Mouse (Mus musculus) kidney, adult 2 months (tissue): Measurements from ENCODE around the gene Wnt8b. TPM values are rescaled to one million over a fixed set of nuclear protein-coding genes. Genes with fewer than 3 reads are reported as not detected.

Experiments
- DNase-seq: peaks from one replicate; pipeline ENCODE4 v3.0.0; 2021
- H3K27ac ChIP-seq: fragments of 200-500 bp; 2 replicates; pipeline ENCODE4 v1.5.1; 2012; ENCODE audit warnings: low read depth, low read length, control low read depth, inconsistent platforms; ENCODE audit not compliant: insufficient read depth
- H3K27me3 ChIP-seq: fragments of 200-500 bp; replicated peaks from 2 replicates; pipeline ENCODE4 v1.6.1; 2012; ENCODE audit warnings: mild to moderate bottlenecking, moderate library complexity, low read length, inconsistent platforms; ENCODE audit not compliant: control insufficient read depth, insufficient read depth
- H3K36me3 ChIP-seq: fragments of 200-500 bp; 2 replicates; pipeline ENCODE4 v1.6.1; 2012; ENCODE audit warnings: mild to moderate bottlenecking, moderate library complexity, low read length, inconsistent platforms; ENCODE audit not compliant: control insufficient read depth, insufficient read depth
- H3K4me1 ChIP-seq: fragments of 200-500 bp; 2 replicates; pipeline ENCODE4 v1.6.1; 2011; ENCODE audit warnings: low read length; ENCODE audit not compliant: control insufficient read depth, insufficient read depth
- H3K4me3 ChIP-seq: fragments of 200-500 bp; 2 replicates; pipeline ENCODE4 v1.5.1; 2011; ENCODE audit warnings: mild to moderate bottlenecking, low read depth, low read length, control low read depth; ENCODE audit not compliant: insufficient read depth
- CTCF ChIP-seq: fragments of 200-500 bp; conservative IDR thresholded peaks from 2 replicates; pipeline ENCODE4 v1.5.1; 2011; ENCODE audit warnings: low read depth, mild to moderate bottlenecking, control low read depth, low read length, moderate library complexity, mixed read lengths; ENCODE audit not compliant: insufficient read depth, insufficient read length
- POLR2A ChIP-seq: fragments of 200-500 bp; IDR thresholded peaks from one replicate; pipeline ENCODE4 v1.6.1; 2011; ENCODE audit warnings: low read depth, low read length, control low read depth
- WGBS: fragments of 180-500 bp; shearing (Covaris S2); methylation state at CpG from one replicate; pipeline ENCODE4 v1.1.7; 2018; 5-methylcytosine and 5-hydroxymethylcytosine counted together
- polyA plus RNA-seq: library from polyadenylated mRNA; depleted of rRNA; stranded (reverse); fragments of >200 nt; gene quantifications from 2 replicates; pipeline ENCODE4 v1.2.3, GENCODE M21; 2012

The Wnt8b gene
- polyA plus RNA-seq, 1 experiment = 0.14 TPM

GRCm38 (mm10) chr19:44510534-44511175, 17.4 kb downstream of the Wnt8b start:
- Histone ChIP-seq H3K4me1 (no peaks in the 10 kb centered on the region), H3K27me3 (no peaks in the 10 kb centered on the region), H3K4me3 (no peak overlapping the region), H3K36me3 (no peaks in the 10 kb centered on the region), H3K27ac (no peak overlapping the region)
- WGBS = 17% methylated on average over 12 of the region's 12 CpGs
- no peak for DNase-seq
- TF ChIP-seq POLR2A (no peak), CTCF (no peak)

- H3K36me3 ChIP-seq = no peaks in the 10 kb centered on the region
These were observed 18.4 kb downstream of the Wnt8b start for GRCm38 (mm10) chr19:44511451-44512231.

GRCm38 (mm10) chr19:44512601-44513000, 19.3 kb downstream of the Wnt8b start:
- 60% methylated on average over 5 of the region's 5 CpGs for WGBS
- no peak for TF ChIP-seq POLR2A
- no peak for TF ChIP-seq CTCF
- DNase-seq = no peak
- Histone ChIP-seq H3K27me3 (no peaks in the 10 kb centered on the region), H3K36me3 (no peaks in the 10 kb centered on the region), H3K4me1 (no peaks in the 10 kb centered on the region), H3K27ac (no peak overlapping the region), H3K4me3 (no peak overlapping the region)

More at GRCm38 (mm10) chr19:44511451-44512231, 18.4 kb downstream of the Wnt8b start:
- H3K27me3 ChIP-seq = no peaks in the 10 kb centered on the region
- 4% methylated on average over 66 of the region's 66 CpGs for WGBS
- H3K4me1 ChIP-seq = no peaks in the 10 kb centered on the region
- no peak overlapping the region for H3K27ac ChIP-seq
- DNase-seq = peak; percentile 56
- TF ChIP-seq POLR2A = no peak
- no peak for TF ChIP-seq CTCF
- H3K4me3 ChIP-seq = peak overlapping the region; percentile 33

DNA sequence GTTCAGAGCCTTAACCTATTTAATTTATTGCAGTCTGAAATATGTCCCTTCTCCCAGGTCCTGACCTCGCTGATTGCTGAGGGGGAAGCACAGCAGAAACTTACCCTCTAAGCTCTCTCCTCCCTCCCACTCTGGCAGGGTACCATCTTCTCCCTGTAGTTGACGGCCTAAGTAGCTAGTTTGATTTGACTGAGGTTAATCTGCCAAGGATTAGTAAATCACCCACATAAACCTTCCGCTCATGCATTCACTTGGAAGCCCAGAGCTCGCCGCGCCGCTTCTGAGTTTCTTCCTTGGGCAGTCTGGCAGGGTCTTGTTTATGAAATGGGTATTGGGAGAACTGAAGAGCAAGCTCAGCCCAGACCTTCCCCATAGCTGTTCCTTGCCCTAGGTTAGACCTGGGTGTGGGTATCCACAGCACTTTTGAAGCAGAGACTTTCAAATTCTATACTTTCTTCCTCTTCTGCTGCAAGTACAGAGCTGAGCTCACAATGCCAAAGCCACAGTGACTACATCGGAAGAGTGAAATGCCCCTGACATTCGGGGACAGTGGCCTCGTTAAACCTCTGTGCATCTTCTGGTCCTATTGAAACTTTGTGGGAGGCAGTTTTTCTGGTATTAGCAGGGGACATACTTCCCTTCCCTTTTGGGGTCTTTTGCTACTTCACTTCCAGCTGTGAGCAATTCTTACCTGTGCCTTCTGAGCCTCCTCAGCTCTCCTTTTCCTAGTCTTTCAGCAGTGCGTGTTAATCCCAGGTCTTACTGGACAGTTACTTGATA, 20.0 kb downstream of the Wnt8b start:
- no peaks in the 10 kb centered on the region for H3K4me1 ChIP-seq
- no peak overlapping the region for H3K4me3 ChIP-seq
- H3K36me3 ChIP-seq = no peaks in the 10 kb centered on the region

DNA sequence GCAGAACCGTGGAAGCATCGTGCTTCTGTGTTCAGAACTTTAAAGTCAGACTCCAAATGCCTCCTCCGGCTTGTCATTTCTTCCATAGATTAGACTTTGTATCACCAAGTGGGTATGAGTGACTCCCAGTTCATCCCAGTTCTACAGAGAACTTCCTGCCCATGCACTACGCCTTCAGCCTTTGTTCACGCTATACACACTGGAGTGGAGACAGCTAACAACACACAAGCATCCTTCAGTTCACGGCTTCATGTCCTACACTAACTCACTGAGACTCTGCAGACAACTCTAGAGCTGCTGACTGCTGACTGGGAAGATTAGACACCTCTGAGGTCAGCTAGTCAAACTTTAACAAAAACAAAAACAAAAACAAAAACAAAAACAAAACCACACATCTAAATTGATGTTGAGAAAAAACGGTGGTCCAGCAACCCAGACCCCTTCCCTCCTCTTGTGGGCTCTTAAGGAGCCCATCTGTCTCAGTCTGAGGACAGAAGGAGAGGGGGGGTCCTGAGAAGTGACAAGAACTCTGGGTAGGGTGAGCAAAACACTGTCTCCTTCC, 20.7 kb downstream of the Wnt8b start:
- Histone ChIP-seq H3K27me3 (no peaks in the 10 kb centered on the region), H3K4me1 (no peaks in the 10 kb centered on the region; the same call in 1 of the 2 replicates), H3K36me3 (no peaks in the 10 kb centered on the region), H3K27ac (no peak overlapping the region), H3K4me3 (no peak overlapping the region)
- TF ChIP-seq POLR2A = no peak
- no peak for TF ChIP-seq CTCF
- WGBS = 38% methylated on average over 7 of the region's 7 CpGs
- DNase-seq = no peak

More for the DNA sequence above, 20.0 kb downstream of the Wnt8b start:
- no peak for DNase-seq
- TF ChIP-seq POLR2A (no peak), CTCF (no peak)
- no peaks in the 10 kb centered on the region for H3K27me3 ChIP-seq
- no peak overlapping the region for H3K27ac ChIP-seq
- 50% methylated on average over 11 of the region's 11 CpGs for WGBS

DNA sequence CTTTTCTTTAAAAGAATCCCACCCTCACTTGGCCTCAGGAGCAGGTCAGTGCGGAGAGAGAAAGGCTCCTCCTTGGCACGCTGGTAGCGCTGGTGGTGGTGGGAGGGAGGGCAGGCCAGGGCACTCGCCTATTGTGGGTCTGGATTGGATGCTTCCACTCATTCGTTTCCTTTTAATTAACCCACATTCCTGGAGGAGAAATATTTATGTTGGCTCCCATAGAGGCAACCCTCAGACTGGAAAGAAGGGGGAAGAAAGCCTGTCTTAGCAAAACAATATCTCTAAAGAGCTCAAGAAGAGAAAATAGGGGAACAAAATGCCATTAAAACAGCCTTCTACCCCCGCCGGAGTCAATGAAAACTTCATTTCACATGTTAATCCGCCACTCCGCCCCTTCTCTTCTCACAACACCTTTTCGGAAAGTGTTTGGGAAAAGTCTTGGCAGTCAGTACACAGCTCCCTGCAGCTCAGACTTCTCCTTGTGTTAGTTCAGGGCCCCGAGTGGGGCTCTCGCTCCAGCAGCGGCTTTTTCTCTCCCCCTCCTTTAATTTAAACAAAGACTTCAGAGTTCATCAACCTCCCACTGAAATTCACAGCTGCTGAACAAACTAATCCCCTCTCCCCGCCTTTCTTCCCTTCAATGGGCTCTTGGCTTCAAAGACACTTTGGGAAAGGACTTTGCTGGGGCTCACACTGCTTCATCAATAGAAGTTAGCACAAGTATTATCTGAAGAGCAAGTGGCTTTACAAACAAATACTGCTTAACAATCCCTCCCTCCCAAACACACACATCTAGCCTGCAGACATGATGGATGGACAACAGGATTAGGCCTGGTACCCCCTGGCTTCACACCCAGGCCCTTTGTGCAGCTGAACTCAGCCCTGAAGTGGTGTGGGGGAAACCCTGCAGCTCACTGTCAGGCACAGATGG, 21.5 kb downstream of the Wnt8b start:
- peak; percentile 15 for DNase-seq
- H3K36me3 ChIP-seq = no peaks in the 10 kb centered on the region
- 54% methylated on average over 14 of the region's 14 CpGs for WGBS
- H3K27ac ChIP-seq = no peak overlapping the region
- TF ChIP-seq POLR2A = no peak
- TF ChIP-seq CTCF = 0 out of 2 replicates have a peak, but pooled peaks have one; percentile 2
- no peak overlapping the region for H3K4me3 ChIP-seq
- no peaks in the 10 kb centered on the region for H3K27me3 ChIP-seq
- no peaks in the 10 kb centered on the region; the same call in 1 of the 2 replicates for H3K4me1 ChIP-seq
